Mouse (Mus musculus) spleen, postnatal 4 days (tissue): ENCODE data around the gene Vmn1r217.
"Not testable (repeated sequence)": the region's sequence is repeated elsewhere in the genome, so short reads cannot be mapped to it uniquely, and the experiment has no call there.

Source experiments
- DNase-seq, 2 experiments: peaks; one replicate each; pipeline ENCODE4 v3.0.0; 2022; ENCODE audit warnings: low spot score in 2 of 2

Vmn1r217 gene

GRCm38 (mm10) chr13:23118126-23118525 lies at the start of gene Vmn1r217:
TSS of gene Vmn1r217 (minus strand) at chr13:23118226.
- not testable (repeated sequence) for DNase-seq

GRCm38 (mm10) chr13:23166471-23166870 lies 48.4 kb upstream of the Vmn1r217 start:
- DNase-seq: not testable (repeated sequence)

GRCm38 (mm10) chr13:23159012-23159411 lies 41.0 kb upstream of the Vmn1r217 start, which contains the start of gene Vmn1r219:
TSS of gene Vmn1r219 (plus strand) at chr13:23159312.
- no peak for DNase-seq

- no peak for DNase-seq
Observed at GRCm38 (mm10) chr13:23157848-23158247, 39.8 kb upstream of the Vmn1r217 start.

GRCm38 (mm10) chr13:23138880-23139279 lies 20.9 kb upstream of the Vmn1r217 start:
- no peak for DNase-seq

- no peak for DNase-seq
Observed at GRCm38 (mm10) chr13:23133501-23133900, 15.5 kb upstream of the Vmn1r217 start.

- DNase-seq: no peak
Observed at GRCm38 (mm10) chr13:23133099-23133498, 15.1 kb upstream of the Vmn1r217 start, which contains the start of gene Vmn1r218. TSS of gene Vmn1r218 (plus strand) at chr13:23133155.

- no peak for DNase-seq
Observed at GRCm38 (mm10) chr13:23120611-23121010, 2.6 kb upstream of the Vmn1r217 start.

- no peak for DNase-seq
Observed at GRCm38 (mm10) chr13:23094386-23094785, 23.6 kb downstream of the Vmn1r217 start.

GRCm38 (mm10) chr13:23069312-23069711 lies 48.7 kb downstream of the Vmn1r217 start:
- no peak for DNase-seq

GRCm38 (mm10) chr13:23067725-23068124 lies 50.3 kb downstream of the Vmn1r217 start, which contains the start of gene Vmn1r215:
TSS of gene Vmn1r215 (plus strand) at chr13:23068025.
- DNase-seq: no peak

GRCm38 (mm10) chr13:23057778-23058177 lies 60.2 kb downstream of the Vmn1r217 start:
- no peak for DNase-seq
